Mouse (Mus musculus): Measurements from ENCODE around the gene Ppm1n.

DNA sequence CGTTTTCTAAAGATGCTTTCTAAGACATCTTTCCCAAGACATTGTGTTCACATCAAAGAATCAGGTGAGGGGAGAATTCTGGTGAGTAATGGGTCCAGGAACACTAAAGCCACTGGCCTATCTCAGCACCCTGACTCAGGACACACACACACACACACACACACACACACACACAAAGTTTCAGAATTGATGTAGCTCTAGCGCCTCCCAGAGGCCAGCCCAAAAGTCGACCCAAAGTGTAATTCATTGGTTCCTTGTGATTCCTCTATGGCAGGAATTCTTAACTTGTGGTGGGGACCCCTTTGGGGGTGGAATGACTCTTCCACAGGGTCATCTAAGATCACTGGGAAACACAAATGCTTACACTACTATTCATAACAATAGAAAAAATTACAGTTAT is 19.3 kb upstream of the Ppm1n start:
- TF ChIP-seq CTCF (IDR thresholded peaks at IDR 0.05 in 2 of 3, conservative IDR thresholded peaks at IDR 0.05 in 1 of 3; ENCODE audit: control insufficient read depth in 1 of 3, insufficient read depth in 1 of 3, low read depth in 2 of 3, low read length in 3 of 3, poor library complexity in 1 of 3, severe bottlenecking in 1 of 3) (peak; percentile 45 to 87 (median 75)), HCFC1 (IDR thresholded peaks at IDR 0.05; ENCODE audit: low read depth, low read length) (peak; percentile 64; the same call in 1 of the 2 replicates), POLR2A (IDR thresholded peaks at IDR 0.05; ENCODE audit: control insufficient read depth in 1 of 2, insufficient read depth in 1 of 2, low read depth in 1 of 2, low read length in 2 of 2, poor library complexity in 1 of 2) (no peak)

Data from MEL (cell line).